Mouse (Mus musculus) midbrain, embryonic 11.5 days (tissue): ENCODE measurements at regions not wholly inside any gene's neighbourhood (a gene's known extent, or its start where the extent isn't known, plus 50 kb on each side); places are given as distances from the start of the nearest gene placed in this dataset.
"Not testable (repeated sequence)": the region's sequence is repeated elsewhere in the genome, so short reads cannot be mapped to it uniquely, and the experiment has no call there.

Experiments used
- ATAC-seq: fragments of 200-750 bp; cut with Nextera tagmentation; 2 replicates; pipeline ENCODE4 v1.8.0; 2017; ENCODE audit warnings: moderate TSS enrichment, moderate library complexity; ENCODE audit not compliant: low FRiP score
- DNase-seq: peaks from one replicate; pipeline ENCODE4 v3.0.0; 2015; ENCODE audit warnings: low spot score; ENCODE audit errors: missing footprints
- H3K27ac ChIP-seq: fragments of 300-500 bp; sonication (generic); 2 replicates; pipeline ENCODE4 v1.5.1; 2014; ENCODE audit warnings: low read depth, low read length
- H3K27me3 ChIP-seq: fragments of 300-500 bp; sonication (generic); 2 replicates; pipeline ENCODE4 v1.6.1; 2014; ENCODE audit warnings: mild to moderate bottlenecking, low read length, moderate library complexity, mixed read lengths; ENCODE audit not compliant: control insufficient read depth, insufficient read depth
- H3K36me3 ChIP-seq: fragments of 300-500 bp; sonication (generic); 2 replicates; pipeline ENCODE4 v1.6.1; 2014; ENCODE audit warnings: mild to moderate bottlenecking, low read length, moderate library complexity, mixed read lengths; ENCODE audit not compliant: control insufficient read depth, insufficient read depth
- H3K4me1 ChIP-seq: fragments of 300-500 bp; sonication (generic); 2 replicates; pipeline ENCODE4 v1.6.1; 2014; ENCODE audit warnings: low read length; ENCODE audit not compliant: control insufficient read depth, insufficient read depth
- H3K4me2 ChIP-seq: fragments of 300-500 bp; sonication (generic); 2 replicates; pipeline ENCODE4 v1.6.1; 2014; ENCODE audit warnings: mild to moderate bottlenecking, moderate library complexity
- H3K4me3 ChIP-seq: fragments of 300-500 bp; sonication (generic); 2 replicates; pipeline ENCODE4 v1.5.1; 2014; ENCODE audit warnings: low read depth, low read length
- H3K9ac ChIP-seq: fragments of 300-500 bp; sonication (generic); 2 replicates; pipeline ENCODE4 v1.6.1; 2014; ENCODE audit warnings: low read length
- H3K9me3 ChIP-seq: fragments of 300-500 bp; sonication (generic); 2 replicates; pipeline ENCODE4 v1.6.1; 2016; ENCODE audit warnings: low read length; ENCODE audit not compliant: control insufficient read depth
- WGBS: fragments of 180-500 bp; shearing (Covaris S2); extraction: QIAGEN DNeasy Blood & Tissue Kit; methylation state at CpG from one replicate; pipeline ENCODE4 v1.1.7; 2014; 5-methylcytosine and 5-hydroxymethylcytosine counted together

- Histone ChIP-seq H3K9me3 (no peaks in the 10 kb centered on the region), H3K27me3 (no peaks in the 10 kb centered on the region), H3K9ac (no peak overlapping the region), H3K4me1 (no peaks in the 10 kb centered on the region), H3K27ac (no peak overlapping the region), H3K36me3 (no peaks in the 10 kb centered on the region), H3K4me3 (no peak overlapping the region), H3K4me2 (no peak overlapping the region)
- ATAC-seq (no peak), DNase-seq (no peak)
- WGBS = 86% methylated on average over 7 of the region's 7 CpGs
Measured at GRCm38 (mm10) chr8:88823931-88824330, 127.1 kb downstream of the Cyld start.

- Histone ChIP-seq H3K27ac (no peak overlapping the region), H3K4me2 (no peak overlapping the region), H3K4me3 (no peak overlapping the region), H3K9ac (no peak overlapping the region), H3K27me3 (no peaks in the 10 kb centered on the region), H3K4me1 (no peaks in the 10 kb centered on the region), H3K9me3 (no peaks in the 10 kb centered on the region), H3K36me3 (no peaks in the 10 kb centered on the region)
- no peak for ATAC-seq
- DNase-seq = no peak
- 91% methylated on average over 5 of the region's 5 CpGs for WGBS
Measured at GRCm38 (mm10) chr8:88820275-88820850, 123.5 kb downstream of the Cyld start.

DNA sequence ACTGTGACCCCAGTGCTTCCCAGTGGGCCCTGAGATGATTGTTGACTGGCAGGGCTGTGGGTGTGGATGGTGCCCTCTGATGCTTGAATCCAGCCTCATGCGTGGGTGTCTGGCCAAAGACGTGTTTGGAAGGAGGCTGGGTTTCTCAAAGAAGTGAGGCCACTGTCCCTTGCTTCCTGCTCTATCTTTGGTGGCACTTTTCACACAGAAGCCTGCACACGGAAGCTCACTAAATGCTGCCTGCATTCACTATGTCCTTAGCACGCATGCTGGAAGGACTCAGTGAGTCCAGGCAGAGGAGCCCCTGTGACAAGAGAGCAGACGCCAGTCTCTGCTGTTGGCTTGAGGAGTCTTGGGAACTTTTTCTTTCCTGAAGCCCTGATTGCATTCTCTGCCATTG is 119.6 kb downstream of the Cyld start:
- Histone ChIP-seq H3K9me3 (no peaks in the 10 kb centered on the region), H3K27me3 (no peaks in the 10 kb centered on the region), H3K4me2 (no peak overlapping the region), H3K27ac (no peak overlapping the region), H3K4me3 (no peak overlapping the region), H3K36me3 (no peaks in the 10 kb centered on the region), H3K4me1 (no peaks in the 10 kb centered on the region), H3K9ac (no peak overlapping the region)
- DNase-seq (no peak), ATAC-seq (no peak)
- WGBS = 77% methylated on average over 5 of the region's 5 CpGs

GRCm38 (mm10) chr8:88814246-88814645 is 117.4 kb downstream of the Cyld start:
- H3K4me2 ChIP-seq = no peak overlapping the region
- no peaks in the 10 kb centered on the region for H3K9me3 ChIP-seq
- no peak overlapping the region for H3K4me3 ChIP-seq
- 91% methylated on average over 6 of the region's 6 CpGs for WGBS
- H3K9ac ChIP-seq = no peak overlapping the region
- ATAC-seq = no peak
- H3K36me3 ChIP-seq = no peaks in the 10 kb centered on the region
- no peaks in the 10 kb centered on the region for H3K27me3 ChIP-seq
- DNase-seq = no peak
- no peak overlapping the region for H3K27ac ChIP-seq
- H3K4me1 ChIP-seq = no peaks in the 10 kb centered on the region

DNA sequence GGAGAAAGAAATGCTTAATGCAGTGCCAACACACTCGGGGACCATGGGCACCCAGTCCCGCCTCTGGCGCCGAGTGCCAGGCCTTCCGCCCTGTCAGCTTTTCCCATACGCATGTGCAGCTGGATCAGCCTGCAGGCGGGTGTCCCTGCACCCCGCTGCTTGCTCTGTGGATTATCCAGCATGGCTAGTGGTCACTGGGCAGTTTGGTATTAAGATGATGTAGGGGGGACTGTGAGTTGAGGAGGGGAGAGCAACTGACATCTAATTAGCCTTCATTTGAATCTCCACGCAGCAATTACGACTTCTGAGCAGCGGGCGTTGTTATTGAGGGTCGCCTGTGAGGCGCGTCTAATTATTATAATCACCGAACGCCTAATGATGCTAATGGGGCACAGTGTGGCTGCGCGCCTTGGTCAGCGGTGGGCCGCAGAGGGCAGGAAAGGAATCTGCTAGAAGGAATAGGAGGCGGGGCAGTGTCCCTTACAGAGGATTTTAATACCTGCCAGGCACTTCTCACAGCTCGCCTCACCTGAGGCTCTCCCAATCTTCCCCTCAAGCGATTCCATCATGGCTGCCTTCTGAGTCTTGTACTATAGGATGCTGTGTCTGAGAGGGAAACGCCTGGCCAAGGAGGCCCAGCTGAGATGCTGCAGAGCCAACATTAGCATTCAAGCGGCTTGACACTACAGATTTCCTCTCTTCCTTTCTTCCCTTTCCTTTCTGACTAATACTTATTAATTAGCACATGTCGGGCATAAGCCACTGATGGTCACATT is 116.3 kb downstream of the Cyld start:
- Histone ChIP-seq H3K4me3 (no peak overlapping the region), H3K27me3 (no peaks in the 10 kb centered on the region), H3K9me3 (no peaks in the 10 kb centered on the region), H3K4me1 (no peaks in the 10 kb centered on the region), H3K4me2 (no peak overlapping the region), H3K27ac (no peak overlapping the region), H3K9ac (no peak overlapping the region), H3K36me3 (no peaks in the 10 kb centered on the region)
- 76% methylated on average over 27 of the region's 27 CpGs for WGBS
- DNase-seq = no peak
- no peak for ATAC-seq

GRCm38 (mm10) chr8:88806851-88807250 is 110.0 kb downstream of the Cyld start:
- H3K4me3 ChIP-seq, H3K27me3 ChIP-seq, H3K4me2 ChIP-seq, ATAC-seq, DNase-seq, H3K9ac ChIP-seq, H3K9me3 ChIP-seq, H3K36me3 ChIP-seq, H3K27ac ChIP-seq, H3K4me1 ChIP-seq: not testable (repeated sequence)
- WGBS = 92% methylated on average over 10 of the region's 10 CpGs
